Mouse (Mus musculus): ENCODE data around the gene Slf2.

DNA sequence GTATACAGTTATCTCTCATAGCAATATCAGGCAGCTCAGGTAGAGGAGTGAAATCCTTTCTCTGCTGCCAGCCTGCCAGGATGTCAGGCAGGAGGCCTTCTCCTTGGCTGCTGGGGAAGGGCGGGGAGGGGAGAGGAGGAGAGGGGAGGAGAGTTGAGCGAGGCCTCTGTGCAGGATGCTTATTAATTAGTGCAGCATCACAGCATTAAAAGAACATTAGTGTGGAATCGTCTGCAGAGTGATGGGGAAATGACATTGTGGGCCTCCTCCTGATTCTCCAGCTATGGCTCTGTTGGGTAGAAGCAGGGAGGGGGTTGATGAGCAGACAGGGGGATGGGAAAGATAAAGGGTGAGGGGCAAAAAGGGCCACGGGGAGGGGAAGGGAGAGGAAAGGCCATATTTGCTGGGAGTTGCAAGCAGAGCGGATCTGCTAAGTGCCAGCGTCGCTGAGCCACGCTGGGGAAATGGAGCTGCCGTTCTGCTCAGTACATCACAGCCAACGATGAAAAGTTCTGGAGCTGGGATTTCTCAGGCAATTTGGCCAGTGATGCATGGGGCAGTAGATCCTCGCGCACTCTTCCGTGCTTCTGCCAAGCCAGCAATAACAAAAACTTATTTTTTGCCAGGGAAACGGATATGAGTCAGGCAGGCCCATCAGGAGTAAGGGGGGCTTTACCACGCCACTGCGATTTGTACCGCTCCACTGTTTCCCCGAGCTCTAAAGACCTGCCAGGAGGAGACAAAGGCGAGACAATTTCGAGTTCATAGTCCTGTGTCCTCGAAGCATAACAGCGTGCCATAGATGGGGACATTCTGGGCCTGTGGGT, 30.8 kb upstream of the Slf2 start:
- TF ChIP-seq CTCF (IDR thresholded peaks at IDR 0.05; ENCODE audit: low read depth): no peak
- TF ChIP-seq EP300 (IDR thresholded peaks at IDR 0.05; ENCODE audit: low read depth): 0 out of 2 replicates have a peak, but pooled peaks have one; percentile 11
